In the genomic region with DNA sequence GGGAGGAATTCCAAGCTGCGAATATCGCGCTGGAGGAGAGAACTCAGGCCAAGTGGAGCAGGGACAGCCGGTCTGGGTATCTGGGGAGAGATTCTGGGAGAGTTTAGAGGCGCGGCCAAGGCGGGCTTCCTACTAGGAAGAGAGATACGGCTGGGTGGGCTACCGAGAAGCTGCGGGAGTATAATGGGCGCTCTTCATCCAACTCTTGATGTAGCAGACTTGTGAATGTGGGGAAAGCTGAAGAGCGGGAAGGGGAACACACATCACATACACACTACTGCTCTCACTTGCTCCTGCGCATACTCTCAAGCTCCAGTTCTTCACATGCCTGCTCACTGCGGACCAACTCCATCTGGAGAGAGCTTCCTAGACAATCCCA, we compare ENCODE assay signal across 12 mouse cellular contexts. TPM values are rescaled to one million over a fixed set of nuclear protein-coding genes. Genes with fewer than 3 reads are reported as not detected.
DNase-seq lines count a peak whose midpoint lies in the region; ATAC-seq and TF ChIP-seq lines count a peak whose summit lies in the region.
"Had no signal": no experiment of that assay in that cellular context is flagged by ENCODE, and none has a peak within 500 bp of the region (broad histone marks: within the 10 kb centered on the region; RNA-seq: fewer than 3 reads in every experiment).

No protein-coding gene starts in this region.

- peak overlapping the region; percentile 31; the same call in 1 of the 2 replicates for H3K4me3 ChIP-seq in heart, embryonic 12.5 days
- peak overlapping the region; percentile 63 for H3K4me3 ChIP-seq in E14TG2a.4 (replicated peaks; ENCODE audit: low read length)
- H3K4me3 ChIP-seq in hindbrain, embryonic 11.5 days (ENCODE audit: low read depth, low read length) = no peak overlapping the region
- H3K4me3 ChIP-seq in midbrain, embryonic 10.5 days = peak overlapping the region; percentile 48

- H3K9ac ChIP-seq in heart, embryonic 12.5 days = no peak overlapping the region
- H3K9ac ChIP-seq in hindbrain, embryonic 11.5 days (ENCODE audit: low read depth, low read length) = no peak overlapping the region

- H3K9me3 ChIP-seq in heart, embryonic 12.5 days (replicated peaks) = peaks cover 4% of the 10 kb centered on the region
- no peaks in the 10 kb centered on the region for H3K9me3 ChIP-seq in E14TG2a.4 (ENCODE audit: low read length)
- no peaks in the 10 kb centered on the region for H3K9me3 ChIP-seq in hindbrain, embryonic 11.5 days (ENCODE audit: control insufficient read depth, low read length)
- peaks cover 5% of the 10 kb centered on the region; the same call in 1 of the 2 replicates for H3K9me3 ChIP-seq in midbrain, embryonic 10.5 days (replicated peaks)

- H3K27ac ChIP-seq in heart, embryonic 12.5 days (ENCODE audit: poor library complexity, severe bottlenecking) = no peak overlapping the region
- no peak overlapping the region for H3K27ac ChIP-seq in hindbrain, embryonic 11.5 days (ENCODE audit: low read depth, low read length)
- peak overlapping the region; percentile 49; the same call in 1 of the 2 replicates for H3K27ac ChIP-seq in midbrain, embryonic 10.5 days (replicated peaks)

- H3K4me1 ChIP-seq in heart, embryonic 12.5 days (replicated peaks) = peaks cover 37% of the 10 kb centered on the region
- H3K4me1 ChIP-seq in E14TG2a.4 (replicated peaks; ENCODE audit: low read depth, low read length) = peaks cover 86% of the 10 kb centered on the region
- peaks cover 30% of the 10 kb centered on the region for H3K4me1 ChIP-seq in hindbrain, embryonic 11.5 days (replicated peaks; ENCODE audit: control insufficient read depth, insufficient read depth, low read length)
- peaks cover 62% of the 10 kb centered on the region for H3K4me1 ChIP-seq in midbrain, embryonic 10.5 days

- H3K4me2 ChIP-seq in heart, embryonic 12.5 days = peak overlapping the region; percentile 60
- peak overlapping the region; percentile 42 for H3K4me2 ChIP-seq in hindbrain, embryonic 11.5 days (replicated peaks; ENCODE audit: low read depth, low read length)

- WGBS in heart, embryonic 12.5 days = 9% methylated on average over 14 of the region's 14 CpGs
- WGBS in hindbrain, embryonic 11.5 days = 11% methylated on average over 14 of the region's 14 CpGs
- WGBS in midbrain, embryonic 10.5 days = 5% methylated on average over 14 of the region's 14 CpGs

- H3K36me3 ChIP-seq in heart, embryonic 12.5 days = no peaks in the 10 kb centered on the region
- H3K36me3 ChIP-seq in E14TG2a.4 (ENCODE audit: insufficient read depth, low read length) = peaks cover 43% of the 10 kb centered on the region
- H3K36me3 ChIP-seq in hindbrain, embryonic 11.5 days (ENCODE audit: control insufficient read depth, insufficient read depth, low read length) = no peaks in the 10 kb centered on the region
- no peaks in the 10 kb centered on the region for H3K36me3 ChIP-seq in midbrain, embryonic 10.5 days

- DNase-seq in heart, adult 8-10 months (ENCODE audit: low spot score) = no peak
- no peak for DNase-seq in hindbrain, embryonic 11.5 days (ENCODE audit: low spot score)
- no peak for DNase-seq in midbrain, embryonic 10.5 days (ENCODE audit: low spot score)
- DNase-seq in adrenal gland, postnatal 36 days = no peak
- no peak for DNase-seq in thymus, postnatal 0 days (ENCODE audit: low spot score)
- DNase-seq in cerebellum, adult 9-10 months = no peak
- DNase-seq: gastrocnemius, postnatal 36 days; kidney, postnatal 36 days; right cerebral cortex, adult 18-20 months; thymus, adult 2 months had no signal

- H3K27me3 ChIP-seq in heart, embryonic 12.5 days (replicated peaks) = peaks cover 100% of the 10 kb centered on the region
- H3K27me3 ChIP-seq in E14TG2a.4 (ENCODE audit: insufficient read depth, low read length) = peaks cover 79% of the 10 kb centered on the region
- H3K27me3 ChIP-seq in hindbrain, embryonic 11.5 days (ENCODE audit: control insufficient read depth, insufficient read depth, low read length) = peaks cover 66% of the 10 kb centered on the region
- peaks cover 100% of the 10 kb centered on the region for H3K27me3 ChIP-seq in midbrain, embryonic 10.5 days (ENCODE audit: low read depth, poor library complexity, severe bottlenecking)

- TF ChIP-seq CTCF in E14TG2a.4 (conservative IDR thresholded peaks at IDR 0.05; ENCODE audit: low read length) = no peak

- no peak for ATAC-seq in heart, embryonic 12.5 days (ENCODE audit: insufficient number of reproducible peaks, low FRiP score)
- ATAC-seq in hindbrain, embryonic 11.5 days (ENCODE audit: low FRiP score) = no peak

RNA-seq across cellular contexts. Expression of gene Gbx2, which starts 7.3 kb away (rescaled TPM):
- 0.18 TPM in 1 of 2 replicates, not detected in the other for polyA plus RNA-seq in heart, embryonic 12.5 days (2016; fragmentation: Nextera tagmentation; extraction: Ambion mirVana)
- total RNA-seq in heart, adult 8-10 months (2022) = under 1 TPM in 1 of 4 experiments, not detected in 3; 0.22 TPM
- polyA plus RNA-seq in hindbrain, embryonic 11.5 days (2014; fragmentation: Nextera tagmentation; extraction: Ambion mirVana) = 30.0 and 36.2 TPM in 2 replicates
- 3.6 and 4.6 TPM in 2 replicates for polyA plus RNA-seq in midbrain, embryonic 10.5 days (2016; fragmentation: Nextera tagmentation; extraction: Ambion mirVana)
- total RNA-seq in adrenal gland, postnatal 36 days (2021) = not detected
- 0.09 and 0.17 TPM in 2 replicates for polyA plus RNA-seq in thymus, postnatal 0 days (2015; fragmentation: Nextera tagmentation; extraction: Ambion mirVana)
